Mouse (Mus musculus) layer of hippocampus, adult 8-10 months (tissue): Measurements from ENCODE around the gene Sulf2. TPM values are rescaled to one million over a fixed set of nuclear protein-coding genes. Genes with fewer than 3 reads are reported as not detected.

Experiments used
- DNase-seq, 2 experiments: peaks; one replicate each; pipeline ENCODE4 v3.0.0; 2022; ENCODE audit warnings: low spot score in 2 of 2
- total RNA-seq, 4 experiments: library from RNA; stranded (reverse); gene quantifications; 2 replicates each; pipeline ENCODE4 v1.2.4; 2022

Gene Sulf2
- total RNA-seq, 4 experiments from 2014 or later = 103 to 126 (median 119) TPM

GRCm38 (mm10) chr2:166062431-166062830, 93.0 kb downstream of the Sulf2 start:
- DNase-seq = no peak

DNA sequence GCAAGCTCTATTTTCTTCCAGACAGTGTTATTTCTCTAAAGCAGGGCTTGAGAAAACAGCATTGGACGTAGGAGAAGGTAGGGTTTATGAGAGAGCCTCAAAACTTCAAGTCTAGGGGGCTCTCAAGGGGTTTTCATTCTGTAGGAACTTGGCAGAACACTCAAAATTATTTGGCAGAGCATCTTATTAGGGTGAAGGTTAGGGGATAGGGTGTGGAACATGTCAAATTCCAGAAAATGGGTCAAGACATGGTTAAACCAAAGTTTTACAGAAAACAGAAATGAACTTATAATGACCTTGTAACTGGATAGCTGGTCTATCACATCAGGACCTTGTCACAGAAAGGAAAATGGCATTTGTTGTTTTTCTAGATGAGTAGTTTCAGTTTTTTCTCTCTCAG, 93.5 kb downstream of the Sulf2 start:
- no peak for DNase-seq

GRCm38 (mm10) chr2:166059684-166060423, 95.6 kb downstream of the Sulf2 start:
- DNase-seq = peak; percentile 60 to 64

DNA sequence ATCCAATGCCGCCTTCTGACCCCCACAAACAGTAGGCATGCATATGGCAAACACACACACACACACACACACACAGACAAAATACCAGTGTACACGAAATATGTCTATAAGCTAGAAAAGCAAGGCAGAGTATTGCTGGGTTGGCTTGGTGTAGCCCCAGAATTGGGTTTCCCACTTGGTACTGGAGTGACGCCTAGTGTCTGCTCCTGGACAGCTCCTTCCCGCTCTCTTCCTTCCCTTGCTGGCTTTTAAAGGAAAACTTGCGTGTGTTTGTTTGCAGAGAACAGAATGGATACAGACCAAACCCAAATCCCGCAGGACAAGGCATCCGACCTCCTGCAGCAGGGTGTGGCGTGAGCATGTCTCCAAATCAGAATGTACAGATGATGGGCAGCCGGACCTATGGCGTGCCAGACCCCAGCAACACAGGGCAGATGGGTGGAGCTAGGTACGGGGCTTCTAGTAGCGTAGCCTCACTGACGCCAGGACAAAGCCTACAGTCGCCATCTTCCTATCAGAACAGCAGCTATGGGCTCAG, 101.4 kb downstream of the Sulf2 start:
- no peak for DNase-seq

DNA sequence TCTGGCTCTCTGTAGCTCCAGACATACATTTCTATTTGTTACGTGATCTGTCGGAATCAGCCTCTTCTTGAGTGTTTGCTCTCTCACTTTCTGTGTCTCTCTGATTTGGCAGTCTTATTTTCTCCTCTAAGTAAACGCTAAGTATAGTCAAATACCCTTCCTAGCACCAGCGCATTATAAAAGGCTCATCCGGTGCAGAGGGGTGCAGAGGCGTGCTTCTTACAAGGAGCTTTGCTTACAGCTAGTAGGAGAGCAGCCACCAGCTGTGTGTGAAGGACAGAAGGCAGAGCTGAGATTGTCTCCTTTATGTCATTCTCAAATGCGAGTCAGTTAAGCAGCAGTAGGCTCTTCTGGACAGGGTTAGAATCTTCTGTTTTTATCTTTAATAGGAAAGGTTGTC, 103.5 kb downstream of the Sulf2 start:
- DNase-seq = no peak

DNA sequence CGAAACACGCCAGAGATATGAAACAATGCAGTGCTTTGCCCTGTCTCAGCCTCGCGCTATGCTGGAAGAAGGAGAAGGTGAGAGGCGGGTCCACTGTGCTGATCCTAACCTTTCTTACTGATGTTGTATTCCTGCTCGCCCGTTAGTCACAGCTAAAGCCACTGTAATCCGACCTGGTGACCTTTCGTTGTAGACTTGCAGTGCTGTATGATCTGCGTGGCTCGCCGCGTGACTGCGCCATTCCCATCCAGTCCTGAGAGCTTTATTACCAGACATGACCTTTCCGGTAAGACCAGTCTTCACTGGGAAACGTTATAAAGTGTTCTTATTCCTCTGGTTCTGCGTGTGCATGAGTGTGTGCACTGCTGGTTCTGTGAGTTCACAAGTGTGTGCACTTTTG, 104.0 kb downstream of the Sulf2 start:
- no peak for DNase-seq

DNA sequence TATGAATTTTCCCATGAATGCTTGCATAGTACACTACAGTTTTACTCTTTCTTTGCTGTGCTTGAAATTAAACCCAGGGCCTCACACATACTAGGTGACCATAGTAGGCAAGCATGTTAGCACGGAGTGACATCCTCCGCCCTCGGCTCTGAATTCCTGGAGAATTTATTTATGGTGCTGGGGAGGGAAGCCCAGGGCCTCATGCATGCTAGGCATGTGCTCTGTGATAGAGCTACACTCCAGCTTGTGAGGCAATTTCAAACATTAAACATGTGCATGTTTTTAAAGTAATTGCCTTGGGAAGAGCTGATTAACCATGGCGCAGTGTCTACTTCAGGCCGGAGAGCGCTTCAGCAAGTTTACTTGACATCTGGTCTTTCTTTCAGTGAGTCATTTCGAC, 106.6 kb downstream of the Sulf2 start:
- no peak for DNase-seq

- no peak for DNase-seq
Observed at GRCm38 (mm10) chr2:166047931-166048330, 107.5 kb downstream of the Sulf2 start.

DNA sequence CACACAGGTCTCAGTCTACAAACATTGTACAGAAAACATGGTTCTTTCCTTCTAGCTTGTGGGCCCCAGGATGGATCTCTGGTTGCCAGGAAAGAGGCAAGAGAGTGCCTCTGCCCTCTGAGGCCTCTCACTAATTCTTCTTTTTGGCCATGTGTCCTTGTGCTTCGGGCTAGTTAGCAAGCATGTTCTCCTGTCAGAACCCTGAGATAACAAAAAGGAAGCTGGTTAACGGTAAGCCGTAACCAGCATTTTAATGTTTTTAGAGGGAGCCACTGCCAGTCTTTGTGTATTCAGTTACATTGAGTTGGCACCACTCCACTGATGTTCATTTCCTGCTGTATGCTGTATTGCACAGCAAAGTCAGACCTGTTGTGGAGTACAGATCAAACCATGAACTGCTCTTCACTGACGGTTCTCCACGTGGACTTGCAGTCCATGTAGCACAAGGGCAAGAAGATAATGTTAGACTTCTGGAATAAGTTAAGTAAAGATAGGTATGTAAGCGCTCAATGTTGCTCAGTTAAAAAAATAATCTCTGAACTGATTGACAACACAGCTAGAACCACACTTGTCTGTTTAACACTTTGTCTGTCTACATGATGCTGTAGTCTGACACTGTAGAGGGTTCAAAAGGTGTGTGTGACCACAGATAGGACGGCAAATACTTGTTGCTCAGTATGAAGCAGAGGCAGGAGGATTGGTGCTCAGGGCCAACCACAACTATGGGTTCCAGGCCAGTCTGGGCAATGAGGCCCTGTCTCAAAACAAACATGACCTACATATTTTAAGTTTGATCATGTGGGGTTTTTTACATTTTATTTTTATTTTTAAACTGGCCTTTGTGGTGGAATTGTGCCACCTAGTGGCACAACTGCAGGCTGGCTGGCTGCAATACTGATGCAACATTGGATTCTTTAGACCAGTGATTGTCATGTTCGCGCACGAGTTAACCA, 109.6 kb downstream of the Sulf2 start:
- DNase-seq = no peak

DNA sequence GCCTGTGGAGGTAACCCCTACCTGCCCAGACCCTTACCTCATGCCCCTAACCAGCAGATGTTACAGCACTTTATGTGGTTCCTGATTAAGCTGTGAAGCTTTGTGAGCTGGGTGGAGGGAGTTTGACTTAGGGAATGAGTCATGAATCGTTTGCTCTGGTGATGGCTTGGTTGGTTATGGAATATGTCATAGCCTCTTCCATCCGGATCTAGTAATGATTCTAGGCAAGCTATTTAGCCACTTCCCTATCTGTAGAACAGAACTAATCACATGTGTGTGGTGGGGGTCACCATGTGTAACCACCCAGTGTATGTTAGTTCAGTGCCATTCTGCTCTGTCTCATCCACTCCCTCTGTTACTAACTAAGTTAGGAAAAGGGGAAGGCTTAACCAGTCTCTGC, 110.5 kb downstream of the Sulf2 start:
- no peak for DNase-seq

DNA sequence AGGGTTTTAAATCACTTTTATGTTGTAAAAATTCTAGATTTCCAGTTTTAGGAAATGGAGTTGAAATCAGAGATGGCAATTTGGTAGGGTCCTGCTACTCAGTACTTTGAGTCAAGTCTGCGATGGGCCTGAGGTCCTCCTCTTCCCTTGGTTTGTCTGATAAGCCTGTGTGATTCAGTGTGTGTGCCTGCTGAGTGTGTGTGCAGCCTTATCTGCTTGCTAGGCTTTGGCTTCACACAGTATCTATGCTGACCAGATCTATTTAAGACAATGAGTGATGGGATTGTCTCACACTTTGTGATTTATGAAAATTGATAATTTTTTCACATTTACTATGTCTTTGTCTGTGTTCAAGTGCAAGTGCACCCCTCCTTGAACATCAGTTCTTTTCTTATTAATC, 112.9 kb downstream of the Sulf2 start:
- DNase-seq = no peak

GRCm38 (mm10) chr2:166039681-166040080, 115.8 kb downstream of the Sulf2 start:
- DNase-seq = no peak

GRCm38 (mm10) chr2:166035725-166036124, 119.7 kb downstream of the Sulf2 start:
- DNase-seq = peak in 1 of 2 experiments; percentile 42

GRCm38 (mm10) chr2:166034967-166035490, 120.4 kb downstream of the Sulf2 start:
- no peak for DNase-seq

DNA sequence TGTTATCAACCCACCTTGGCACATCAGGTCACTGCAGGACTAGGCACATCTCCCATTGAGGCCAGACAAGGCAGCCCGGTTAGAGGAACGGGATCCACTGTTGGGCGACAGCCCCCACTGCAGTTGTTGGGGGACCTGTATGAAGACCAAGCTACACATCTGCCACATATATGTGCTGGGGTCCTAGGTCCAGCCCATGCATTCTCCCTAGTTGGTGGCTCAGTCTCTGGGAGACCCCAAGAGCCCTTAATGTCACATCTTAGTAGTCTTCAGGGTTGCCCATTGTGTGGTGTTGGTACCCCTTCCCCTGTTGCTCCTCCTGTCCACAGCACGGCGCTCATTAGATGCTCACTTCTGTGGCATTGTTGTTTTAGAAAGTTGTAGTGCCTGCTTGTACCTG, 122.8 kb downstream of the Sulf2 start:
- DNase-seq = no peak

GRCm38 (mm10) chr2:166031120-166031929, 124.1 kb downstream of the Sulf2 start:
- no peak for DNase-seq

DNA sequence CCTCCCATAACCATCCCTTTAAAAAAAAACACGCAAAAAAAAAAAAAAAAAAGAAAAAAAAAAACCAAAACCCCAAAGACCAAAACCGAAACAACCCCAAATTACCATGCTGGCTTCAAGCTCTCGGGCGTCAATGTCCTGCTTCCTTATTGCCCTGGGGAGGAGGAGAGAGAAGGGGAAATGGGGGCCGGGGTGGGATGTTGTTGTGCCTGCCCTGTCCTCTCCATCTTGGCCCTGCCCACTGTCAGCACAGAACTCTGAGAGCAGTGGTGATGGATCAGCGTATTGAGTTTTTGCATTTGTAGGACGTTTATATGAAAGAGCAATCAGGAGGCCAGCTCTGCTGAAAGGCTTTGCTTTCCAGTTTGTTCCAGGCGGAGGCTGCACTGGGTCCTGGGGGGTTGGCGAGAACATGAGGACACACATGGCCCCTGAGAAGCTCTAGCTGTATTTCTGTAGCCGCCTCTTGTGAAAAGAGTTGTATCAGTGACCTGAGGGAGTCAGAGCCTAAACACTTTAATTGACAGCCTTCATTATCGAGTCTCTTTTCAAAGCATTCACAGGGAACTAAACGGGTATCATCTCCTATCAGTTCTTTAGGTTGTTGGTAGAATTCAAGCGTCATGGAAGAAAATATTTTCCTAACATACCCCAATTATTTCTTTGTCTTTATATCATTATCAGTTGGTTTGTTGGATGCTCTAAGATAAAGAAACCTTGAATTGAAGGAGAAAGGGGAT, 125.0 kb downstream of the Sulf2 start:
- no peak for DNase-seq

DNA sequence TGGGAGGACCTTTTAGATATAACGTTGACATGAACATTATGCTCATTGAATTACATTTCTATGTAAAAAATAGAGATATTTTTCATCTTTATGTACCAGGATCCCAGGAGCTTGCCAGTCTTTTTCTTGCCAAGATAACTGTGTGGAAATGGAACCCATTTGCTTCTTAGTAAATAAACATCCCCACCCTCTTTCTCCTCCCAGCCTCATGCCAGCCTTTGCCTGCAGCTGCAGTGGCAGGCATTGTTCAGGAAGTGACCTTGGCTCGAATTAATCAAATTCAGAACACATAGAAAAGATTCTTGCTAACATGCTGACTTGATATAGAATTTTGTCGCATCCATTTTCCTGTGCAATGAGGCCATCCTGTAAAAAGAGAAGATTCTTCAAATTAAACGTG, 126.2 kb downstream of the Sulf2 start:
- no peak for DNase-seq

GRCm38 (mm10) chr2:166027834-166028233, 127.6 kb downstream of the Sulf2 start:
- no peak for DNase-seq

DNA sequence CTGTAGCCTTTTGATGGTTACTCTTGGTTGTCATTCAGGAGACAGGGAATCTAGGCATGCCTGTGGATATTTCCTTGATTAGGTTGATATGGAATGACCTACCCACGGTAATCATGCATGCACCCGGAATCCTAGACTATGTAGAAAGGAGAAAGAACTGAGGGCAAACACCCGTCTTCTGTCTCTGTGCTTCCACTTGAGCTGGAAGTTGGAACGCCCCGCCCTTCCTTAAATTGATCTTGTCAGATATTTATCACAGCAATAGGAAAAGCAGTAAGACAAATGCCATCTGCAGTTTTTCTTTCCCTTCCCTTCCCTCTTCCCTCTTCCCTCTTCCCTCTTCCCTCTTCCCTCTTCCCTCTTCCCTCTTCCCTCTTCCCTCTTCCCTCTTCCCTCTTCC, 129.5 kb downstream of the Sulf2 start:
- DNase-seq = no peak
